Mouse (Mus musculus) spleen, adult 2 months (tissue): ENCODE measurements around the gene Fth1. TPM values are rescaled to one million over a fixed set of nuclear protein-coding genes. Genes with fewer than 3 reads are reported as not detected.
A peak's percentile ranks its signal among the peaks of the same experiment; 100 is the strongest.

ENCODE experiments used
- DNase-seq, 2 experiments: peaks; one replicate each; pipeline versions ENCODE4 v3.0.0 to v3.0.0-alpha.2; 2012 to 2021; ENCODE audit warnings: low spot score in 2 of 2, low read depth in 1 of 2
- H3K27ac ChIP-seq: fragments of 200-500 bp; 2 replicates; pipeline ENCODE4 v1.5.1; 2012; ENCODE audit warnings: low read length, inconsistent platforms; ENCODE audit not compliant: insufficient read depth
- H3K27me3 ChIP-seq: fragments of 200-500 bp; 2 replicates; pipeline ENCODE4 v1.6.1; 2012; ENCODE audit warnings: mild to moderate bottlenecking, moderate library complexity, low read length, inconsistent platforms; ENCODE audit not compliant: control insufficient read depth, insufficient read depth
- H3K36me3 ChIP-seq: fragments of 200-500 bp; 2 replicates; pipeline ENCODE4 v1.6.1; 2012; ENCODE audit warnings: mild to moderate bottlenecking, low read length, inconsistent platforms; ENCODE audit not compliant: control insufficient read depth, insufficient read depth
- H3K4me1 ChIP-seq: fragments of 200-500 bp; 2 replicates; pipeline ENCODE4 v1.6.1; 2011; ENCODE audit warnings: inconsistent platforms; ENCODE audit not compliant: control insufficient read depth, insufficient read depth, insufficient read length
- H3K4me3 ChIP-seq: fragments of 200-500 bp; 2 replicates; pipeline ENCODE4 v1.5.1; 2011; ENCODE audit warnings: mild to moderate bottlenecking, inconsistent platforms; ENCODE audit not compliant: insufficient read depth, insufficient read length; ENCODE audit errors: extremely low read depth
- CTCF ChIP-seq: fragments of 200-500 bp; IDR thresholded peaks from 2 replicates; pipeline ENCODE4 v1.5.1; 2011; ENCODE audit warnings: mild to moderate bottlenecking, inconsistent platforms; ENCODE audit not compliant: insufficient read depth, insufficient read length, insufficient replicate concordance; ENCODE audit errors: extremely low read depth
- POLR2A ChIP-seq: fragments of 200-500 bp; IDR thresholded peaks from 2 replicates; pipeline ENCODE4 v1.6.1; 2011; ENCODE audit warnings: low read depth, low read length, inconsistent platforms
- WGBS: fragments of 180-500 bp; shearing (Covaris S2); methylation state at CpG from one replicate; pipeline ENCODE4 v1.1.7; 2018; 5-methylcytosine and 5-hydroxymethylcytosine counted together
- polyA plus RNA-seq: library from polyadenylated mRNA; depleted of rRNA; stranded (reverse); fragments of >200 nt; gene quantifications from 2 replicates; pipeline ENCODE4 v1.2.3, GENCODE M21; 2012

Fth1 gene
- polyA plus RNA-seq, 1 experiment, result 3,609 TPM

DNA sequence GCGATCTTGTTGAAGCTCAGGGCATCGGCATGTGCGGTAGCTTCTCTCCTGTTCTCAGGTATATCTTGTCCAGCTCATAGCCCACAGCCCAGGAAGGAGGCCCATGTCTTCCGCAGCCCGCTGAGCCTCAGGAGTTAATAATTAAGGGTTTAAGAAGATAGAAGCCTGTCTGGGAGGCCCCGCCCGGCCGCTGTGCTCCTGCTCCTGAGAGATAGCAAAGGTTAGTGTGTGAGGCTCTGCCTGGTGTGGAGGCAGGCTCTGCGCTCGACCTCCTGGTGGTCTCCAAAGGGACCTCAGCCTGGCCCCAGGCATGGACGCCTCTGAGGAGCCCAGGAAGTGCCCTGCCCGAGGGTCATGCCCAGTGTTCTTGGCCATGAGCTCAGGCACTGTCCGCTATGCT is 34.4 kb downstream of the Fth1 start:
- Histone ChIP-seq H3K27me3 (peaks cover 3% of the 10 kb centered on the region; the same call in 1 of the 2 replicates), H3K27ac (peak overlapping the region; percentile 12; the same call in 1 of the 2 replicates), H3K36me3 (no peaks in the 10 kb centered on the region), H3K4me3 (peak overlapping the region; percentile 12; the same call in 1 of the 2 replicates), H3K4me1 (peaks cover 6% of the 10 kb centered on the region)
- no peak for DNase-seq
- WGBS, result 80% methylated on average over 13 of the region's 13 CpGs
- TF ChIP-seq CTCF (no peak), POLR2A (no peak)

DNA sequence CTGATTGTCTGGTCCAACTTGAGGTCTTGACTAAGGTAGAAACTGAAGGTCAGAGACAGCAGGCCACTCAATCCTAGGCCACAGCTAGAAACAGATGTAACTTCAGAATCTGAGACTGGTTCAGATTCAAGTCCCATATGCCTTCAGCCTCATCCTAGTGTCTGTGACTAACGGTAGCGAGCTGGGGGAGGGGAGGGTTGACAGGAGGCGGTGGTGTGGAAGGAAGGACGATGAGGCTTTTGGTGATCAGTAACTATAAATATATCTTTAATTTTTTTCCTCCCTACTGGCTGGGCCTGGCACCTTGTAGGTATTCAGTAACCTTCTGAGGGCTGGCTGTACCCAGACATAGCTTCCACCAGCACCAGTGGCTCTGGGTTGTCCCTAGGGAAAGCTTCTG is 35.0 kb downstream of the Fth1 start:
- 67% methylated on average over 4 of the region's 4 CpGs for WGBS
- Histone ChIP-seq H3K4me1 (peaks cover 6% of the 10 kb centered on the region), H3K4me3 (peak overlapping the region; percentile 12; the same call in 1 of the 2 replicates), H3K27me3 (peaks cover 3% of the 10 kb centered on the region; the same call in 1 of the 2 replicates), H3K27ac (no peak overlapping the region; the same call in 1 of the 2 replicates), H3K36me3 (no peaks in the 10 kb centered on the region)
- no peak for TF ChIP-seq POLR2A
- TF ChIP-seq CTCF, result no peak
- DNase-seq, result no peak

DNA sequence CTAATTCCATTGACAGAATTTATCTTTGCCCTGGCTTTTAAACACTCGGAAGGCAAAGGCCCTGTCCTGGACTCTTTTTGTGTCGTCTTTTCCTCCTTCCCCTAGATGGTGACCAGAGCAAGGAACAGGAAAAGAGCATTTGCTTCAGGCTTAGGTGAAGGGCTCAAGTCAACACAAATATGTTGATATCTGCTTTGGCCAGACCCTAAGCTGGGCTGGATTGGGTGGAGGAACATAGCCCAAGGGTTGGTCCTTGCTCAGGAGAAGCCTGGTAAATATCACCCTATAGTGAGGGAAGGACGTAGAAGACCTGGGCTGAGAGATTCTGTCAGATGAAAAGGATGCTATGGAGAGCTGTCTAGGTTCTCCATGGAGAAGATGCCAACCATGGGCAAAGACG is 35.8 kb downstream of the Fth1 start:
- 89% methylated on average over 4 of the region's 4 CpGs for WGBS
- Histone ChIP-seq H3K27me3 (peaks cover 3% of the 10 kb centered on the region; the same call in 1 of the 2 replicates), H3K4me1 (peaks cover 6% of the 10 kb centered on the region), H3K27ac (no peak overlapping the region), H3K4me3 (0 out of 2 replicates have a peak overlapping the region, but pooled peaks have one; percentile 2), H3K36me3 (no peaks in the 10 kb centered on the region)
- no peak for TF ChIP-seq POLR2A
- no peak for TF ChIP-seq CTCF
- DNase-seq, result no peak

DNA sequence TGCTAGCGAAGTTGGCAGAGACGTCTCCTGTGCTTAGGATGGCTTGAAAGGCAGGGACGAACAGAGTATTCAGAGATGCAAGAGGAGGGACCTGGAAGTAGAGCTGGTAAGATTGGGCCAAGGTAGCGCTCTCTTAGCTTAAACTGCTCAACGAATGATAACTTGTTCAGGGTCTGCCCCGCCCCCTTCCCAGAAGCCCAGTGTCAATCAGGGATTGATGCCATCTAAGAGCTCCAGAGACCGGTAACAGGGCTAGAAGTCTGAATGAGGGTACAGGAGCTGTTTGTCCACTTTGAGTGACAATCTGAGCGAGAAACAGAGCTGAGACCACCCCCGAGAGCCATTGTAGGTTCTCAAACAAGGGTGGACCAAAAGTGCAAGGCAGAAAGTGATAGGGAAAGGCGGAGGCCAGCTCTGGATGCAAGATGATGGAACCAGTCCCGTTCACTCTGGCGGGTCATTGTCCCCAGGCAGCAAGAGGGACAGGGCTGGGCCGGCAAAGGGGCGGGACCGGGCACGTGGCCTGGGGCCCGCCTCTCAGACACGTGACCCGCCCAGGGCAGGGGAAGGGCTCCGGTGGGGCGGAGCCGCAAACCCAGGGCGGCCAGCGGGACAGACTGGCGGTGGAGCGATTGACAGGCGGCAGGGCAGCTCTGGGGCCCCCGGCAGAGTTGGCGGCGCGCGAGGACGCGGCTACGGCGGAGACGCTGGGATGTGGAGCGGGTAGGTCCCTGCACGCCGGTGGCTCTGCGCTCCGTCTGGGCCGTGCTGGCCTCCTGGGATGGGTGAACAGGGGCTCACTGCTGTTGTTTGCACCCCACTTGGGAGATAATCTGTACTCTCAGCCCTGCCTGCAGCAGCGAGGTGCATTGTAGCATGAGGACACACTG is 37.5 kb downstream of the Fth1 start:
- Histone ChIP-seq H3K36me3 (no peaks in the 10 kb centered on the region), H3K27me3 (peaks cover 3% of the 10 kb centered on the region; the same call in 1 of the 2 replicates), H3K4me3 (peak overlapping the region; percentile 59), H3K27ac (no peak overlapping the region), H3K4me1 (peaks cover 6% of the 10 kb centered on the region)
- peak; percentile 5 to 75 for DNase-seq
- WGBS, result 13% methylated on average over 44 of the region's 44 CpGs
- no peak for TF ChIP-seq POLR2A
- TF ChIP-seq CTCF, result no peak

DNA sequence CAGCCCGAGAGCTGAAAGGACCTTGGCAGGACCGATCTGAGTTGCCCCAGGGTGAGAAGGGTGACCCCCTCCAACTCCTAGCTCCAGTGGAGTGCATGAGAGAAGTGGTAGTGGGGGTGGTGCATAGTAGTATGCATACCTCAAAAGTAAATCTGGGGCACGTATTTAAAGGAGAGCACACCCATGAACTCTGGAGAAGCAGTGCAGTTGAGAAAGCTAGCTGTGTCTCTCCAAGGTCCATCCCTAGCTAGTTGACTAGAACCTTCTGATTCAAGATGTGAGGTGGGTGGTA is 38.1 kb downstream of the Fth1 start:
- H3K27me3 ChIP-seq, result peaks cover 3% of the 10 kb centered on the region; the same call in 1 of the 2 replicates
- WGBS, result 5% methylated on average over 3 of the region's 3 CpGs
- no peaks in the 10 kb centered on the region for H3K36me3 ChIP-seq
- DNase-seq, result no peak
- peaks cover 6% of the 10 kb centered on the region for H3K4me1 ChIP-seq
- TF ChIP-seq POLR2A, result no peak
- TF ChIP-seq CTCF, result no peak
- no peak overlapping the region for H3K27ac ChIP-seq
- peak overlapping the region; percentile 59 for H3K4me3 ChIP-seq

DNA sequence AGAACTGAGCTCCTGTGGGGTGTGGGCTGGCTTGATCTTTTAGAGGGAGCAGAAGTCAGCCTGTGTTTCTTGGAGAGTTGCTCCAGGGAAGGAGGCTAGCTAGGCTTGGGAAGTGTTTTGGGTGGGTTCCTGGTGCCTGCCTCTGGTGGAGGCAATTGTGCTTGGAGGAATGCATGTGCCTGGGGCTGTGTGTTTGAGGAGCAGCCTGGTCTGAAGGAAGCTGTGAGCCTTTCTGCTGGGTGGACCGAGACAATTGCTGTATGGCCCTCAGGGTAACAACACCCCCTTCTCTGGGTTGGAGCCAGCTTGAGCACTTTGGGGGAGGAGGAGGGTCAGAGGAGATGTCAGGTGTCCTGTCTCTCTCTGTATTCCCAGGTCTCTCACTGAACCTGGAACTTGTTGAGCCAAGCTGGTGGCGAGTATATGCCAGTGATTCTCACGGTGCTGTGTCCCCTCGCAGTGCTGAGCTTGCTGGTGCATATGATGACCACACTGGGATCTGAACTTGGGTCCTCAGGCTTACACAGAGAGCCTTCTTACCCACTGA is 38.9 kb downstream of the Fth1 start:
- Histone ChIP-seq H3K27ac (no peak overlapping the region; the same call in 1 of the 2 replicates), H3K4me3 (peak overlapping the region; percentile 59)

More for the DNA sequence above, 38.9 kb downstream of the Fth1 start:
- TF ChIP-seq CTCF, result no peak
- 82% methylated on average over 4 of the region's 4 CpGs for WGBS
- peaks cover 3% of the 10 kb centered on the region; the same call in 1 of the 2 replicates for H3K27me3 ChIP-seq
- H3K4me1 ChIP-seq, result peaks cover 6% of the 10 kb centered on the region
- H3K36me3 ChIP-seq, result no peaks in the 10 kb centered on the region
- no peak for DNase-seq
